Mouse (Mus musculus): ENCODE results near the gene Sox5.

DNA sequence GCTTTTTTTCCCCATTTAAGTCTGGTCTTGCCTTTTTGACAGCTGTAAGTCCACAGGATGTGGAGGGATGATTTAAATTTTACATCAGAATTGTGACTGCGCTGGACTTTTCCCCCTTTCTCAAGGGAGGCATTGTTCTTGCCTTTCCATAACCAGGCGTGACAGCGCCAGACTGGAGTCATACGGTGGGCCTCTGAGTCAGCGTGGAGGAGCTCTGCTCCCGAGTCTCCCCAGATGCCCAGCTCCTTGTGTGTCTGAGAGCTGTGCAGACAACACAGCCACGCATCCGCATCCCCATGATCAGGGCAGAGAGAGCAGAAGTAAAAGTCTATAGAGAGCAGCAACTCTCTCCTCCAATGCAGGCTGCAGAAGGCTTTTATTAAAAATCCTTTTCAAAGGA lies 615.7 kb downstream of the Sox5 start:
- TF ChIP-seq CHD2 (IDR thresholded peaks at IDR 0.05; ENCODE audit: low read length) (no peak), ELF1 (IDR thresholded peaks at IDR 0.05; ENCODE audit: low read depth, low read length) (no peak), EP300 (IDR thresholded peaks at IDR 0.05; ENCODE audit: low read length) (no peak), MAX (IDR thresholded peaks at IDR 0.05; ENCODE audit: low read length) (no peak)

All from CH12.LX (cell line).